Mouse (Mus musculus) lung, embryonic 16.5 days (tissue): ENCODE measurements at regions not wholly inside any gene's neighbourhood (a gene's known extent, or its start where the extent isn't known, plus 50 kb on each side); places are given as distances from the start of the nearest gene placed in this dataset.

Experiments used
- ATAC-seq: fragments of 200-750 bp; cut with Nextera tagmentation; 2 replicates; pipeline ENCODE4 v1.8.0; 2017; ENCODE audit warnings: low read depth, mild to moderate bottlenecking, moderate library complexity
- H3K27ac ChIP-seq: fragments of 300-500 bp; sonication (generic); 2 replicates; pipeline ENCODE4 v1.5.1; 2014; ENCODE audit warnings: mild to moderate bottlenecking, control low read depth, low read length
- H3K27me3 ChIP-seq: fragments of 300-500 bp; sonication (generic); 2 replicates; pipeline ENCODE4 v1.6.1; 2014; ENCODE audit warnings: low read depth, low read length, mixed read lengths; ENCODE audit not compliant: control insufficient read depth, insufficient read depth
- H3K36me3 ChIP-seq: fragments of 300-500 bp; sonication (generic); 2 replicates; pipeline ENCODE4 v1.6.1; 2014; ENCODE audit warnings: low read length; ENCODE audit not compliant: control insufficient read depth, insufficient read depth
- H3K4me1 ChIP-seq: fragments of 300-500 bp; sonication (generic); replicated peaks from 2 replicates; pipeline ENCODE4 v1.6.1; 2014; ENCODE audit warnings: low read length, mixed read lengths; ENCODE audit not compliant: control insufficient read depth, insufficient read depth
- H3K4me2 ChIP-seq: fragments of 300-500 bp; sonication (generic); 2 replicates; pipeline ENCODE4 v1.6.1; 2014; ENCODE audit warnings: low read depth, low read length, control low read depth
- H3K4me3 ChIP-seq: fragments of 300-500 bp; sonication (generic); 2 replicates; pipeline ENCODE4 v1.5.1; 2014; ENCODE audit warnings: mild to moderate bottlenecking, low read length, control low read depth
- H3K9ac ChIP-seq: fragments of 300-500 bp; sonication (generic); 2 replicates; pipeline ENCODE4 v1.6.1; 2014; ENCODE audit warnings: low read length, control low read depth
- H3K9me3 ChIP-seq: fragments of 300-500 bp; sonication (generic); 2 replicates; pipeline ENCODE4 v1.6.1; 2016; ENCODE audit warnings: low read length; ENCODE audit not compliant: control insufficient read depth
- WGBS: fragments of 180-500 bp; shearing (Covaris S2); extraction: QIAGEN DNeasy Blood & Tissue Kit; methylation state at CpG from one replicate; pipeline ENCODE4 v1.1.7; 2014; 5-methylcytosine and 5-hydroxymethylcytosine counted together

DNA sequence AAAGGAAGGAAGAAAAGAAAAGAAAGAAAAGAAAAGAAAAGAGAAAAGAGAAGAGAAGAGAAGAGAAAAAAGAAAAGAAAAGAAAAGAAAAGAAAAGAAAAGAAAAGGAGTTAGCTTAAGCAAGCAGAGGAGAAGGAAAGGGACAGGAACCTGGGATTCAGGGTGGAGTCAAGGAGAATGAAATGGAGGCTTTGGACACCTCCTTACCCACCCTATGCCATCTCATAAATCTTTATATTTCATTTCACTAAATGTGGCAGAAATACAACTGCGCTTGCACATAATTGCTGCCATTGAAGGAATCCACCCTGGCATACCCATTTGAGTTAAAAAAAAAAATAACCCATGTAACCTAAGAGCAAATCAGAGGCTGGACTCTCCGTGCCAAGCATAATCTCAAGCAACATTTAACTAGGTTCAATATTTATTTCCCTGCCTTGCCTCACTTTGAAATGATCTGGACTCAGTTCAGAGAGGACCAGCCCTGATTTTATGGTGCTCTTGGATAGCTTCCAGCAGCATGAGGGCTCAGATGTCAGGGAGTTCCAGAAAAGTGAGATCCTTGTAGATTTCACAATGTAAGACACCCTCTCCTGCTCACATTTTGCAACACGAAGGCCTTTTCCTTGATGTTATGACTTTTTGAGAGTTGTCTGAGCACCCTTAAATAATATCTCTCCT lies 456.2 kb downstream of the Pik3r1 start:
- Histone ChIP-seq H3K36me3 (no peaks in the 10 kb centered on the region), H3K4me1 (peaks cover 2% of the 10 kb centered on the region; the same call in 1 of the 2 replicates), H3K27ac (no peak overlapping the region), H3K4me2 (no peak overlapping the region), H3K9me3 (no peaks in the 10 kb centered on the region), H3K27me3 (peaks cover 21% of the 10 kb centered on the region), H3K9ac (no peak overlapping the region), H3K4me3 (no peak overlapping the region)
- peak; percentile 89 for ATAC-seq
- 35% methylated on average over 3 of the region's 3 CpGs for WGBS

DNA sequence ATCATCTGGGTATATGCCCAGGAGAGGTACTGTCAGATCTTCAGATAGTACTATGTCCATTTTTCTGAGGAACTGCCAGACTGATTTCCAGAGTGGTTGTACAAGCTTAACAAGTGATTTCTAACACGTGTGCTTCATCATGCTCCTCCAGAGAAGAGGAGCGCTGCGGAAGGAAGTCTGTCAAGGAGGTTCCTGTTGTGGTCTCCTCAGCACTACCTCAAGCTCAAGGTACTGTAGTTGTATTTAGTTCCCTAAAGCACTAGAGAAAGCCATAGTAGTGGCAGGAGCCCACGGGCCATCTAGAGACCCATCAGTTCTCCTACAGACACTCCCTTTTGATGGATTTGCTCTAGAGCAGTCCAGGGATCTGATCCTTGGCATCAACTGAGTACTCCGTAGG lies 459.3 kb downstream of the Pik3r1 start:
- Histone ChIP-seq H3K27me3 (peaks cover 17% of the 10 kb centered on the region), H3K4me2 (no peak overlapping the region), H3K4me3 (no peak overlapping the region), H3K4me1 (peaks cover 2% of the 10 kb centered on the region; the same call in 1 of the 2 replicates), H3K36me3 (no peaks in the 10 kb centered on the region), H3K9me3 (no peaks in the 10 kb centered on the region), H3K9ac (no peak overlapping the region), H3K27ac (no peak overlapping the region)
- no peak for ATAC-seq
- 84% methylated on average over 5 of the region's 5 CpGs for WGBS

DNA sequence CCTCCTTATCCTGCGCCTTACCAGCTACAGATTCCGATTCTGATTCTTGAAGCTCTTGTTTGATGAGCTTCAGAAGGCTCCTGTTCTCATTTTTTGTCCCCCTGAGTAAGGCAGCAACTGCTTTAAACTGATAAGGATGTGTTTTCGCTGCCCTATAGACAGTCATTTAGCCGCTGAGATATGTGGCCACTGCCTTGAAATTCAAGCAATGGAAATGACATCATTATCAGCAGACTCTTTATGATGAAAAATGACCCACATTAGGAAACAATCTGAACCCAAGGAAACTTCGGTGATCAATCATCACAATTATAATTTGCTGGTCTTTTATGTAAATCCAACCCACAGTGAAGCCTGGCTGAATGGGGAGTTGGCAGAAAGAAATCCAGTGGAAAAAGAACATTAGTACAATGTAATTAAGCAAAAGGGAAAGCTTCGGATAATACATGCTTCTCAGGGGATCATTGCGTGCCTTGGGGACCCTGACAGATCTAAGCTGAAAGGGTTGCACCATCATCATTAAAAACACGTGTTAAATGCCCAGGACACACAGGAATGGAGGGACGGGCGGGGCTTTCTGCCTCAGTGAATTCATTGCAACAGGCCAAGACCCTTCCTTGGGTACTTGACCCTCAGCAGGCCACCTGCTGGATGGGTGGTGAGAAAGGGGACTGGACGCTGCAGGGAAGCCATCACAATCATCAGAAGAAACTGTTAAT lies 462.2 kb downstream of the Pik3r1 start:
- no peaks in the 10 kb centered on the region for H3K9me3 ChIP-seq
- H3K4me1 ChIP-seq = no peaks in the 10 kb centered on the region; the same call in 1 of the 2 replicates
- H3K27ac ChIP-seq = no peak overlapping the region
- H3K4me3 ChIP-seq = no peak overlapping the region
- 67% methylated on average over 11 of the region's 11 CpGs for WGBS
- H3K4me2 ChIP-seq = no peak overlapping the region
- no peak for ATAC-seq
- no peak overlapping the region for H3K9ac ChIP-seq
- H3K36me3 ChIP-seq = no peaks in the 10 kb centered on the region
- H3K27me3 ChIP-seq = peaks cover 17% of the 10 kb centered on the region

DNA sequence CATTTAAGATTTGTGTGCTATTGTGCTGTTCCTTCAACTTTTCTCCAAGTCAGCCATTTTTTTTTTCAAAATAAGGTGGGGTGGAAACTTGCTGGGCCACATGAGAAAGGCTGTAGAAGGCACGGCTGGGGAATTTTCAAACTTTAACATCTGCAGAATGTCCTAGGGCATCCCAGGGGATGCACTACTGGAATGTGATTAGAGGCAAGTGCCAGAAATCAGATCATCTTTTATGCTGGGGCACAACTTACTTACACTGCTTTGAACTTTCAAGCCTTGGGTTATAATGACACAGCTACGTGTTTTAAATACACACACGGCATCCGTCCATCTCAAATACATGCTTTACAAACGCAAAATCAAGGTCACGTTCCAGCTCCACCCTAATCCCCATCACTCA lies 463.0 kb downstream of the Pik3r1 start:
- WGBS = 50% methylated on average over 6 of the region's 6 CpGs
- H3K9me3 ChIP-seq = no peaks in the 10 kb centered on the region
- ATAC-seq = no peak

DNA sequence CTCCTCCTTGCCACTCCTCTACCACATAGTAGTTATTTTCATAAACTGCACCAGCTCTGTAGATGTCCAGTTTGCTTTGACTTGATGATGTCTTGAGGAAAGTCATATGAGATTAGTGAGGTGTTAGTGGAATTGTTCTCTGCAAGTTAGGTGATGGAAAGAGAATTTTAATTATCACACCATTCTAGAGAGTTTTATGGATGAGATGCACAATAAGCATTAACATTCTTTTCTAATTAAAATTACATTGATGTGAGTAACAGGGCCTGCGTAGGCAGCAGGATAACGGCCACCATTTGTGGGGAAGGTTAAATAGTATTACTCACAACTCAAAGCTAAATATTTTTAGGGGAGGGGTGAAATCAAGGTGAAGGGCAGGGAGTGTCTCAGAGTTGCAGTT lies 466.7 kb downstream of the Pik3r1 start:
- H3K36me3 ChIP-seq = no peaks in the 10 kb centered on the region
- H3K4me1 ChIP-seq = no peaks in the 10 kb centered on the region; the same call in 1 of the 2 replicates
- no peak overlapping the region for H3K9ac ChIP-seq
- no peaks in the 10 kb centered on the region; the same call in 1 of the 2 replicates for H3K27me3 ChIP-seq
- 68% methylated on average over 2 of the region's 2 CpGs for WGBS
- H3K9me3 ChIP-seq = no peaks in the 10 kb centered on the region
- H3K4me2 ChIP-seq = no peak overlapping the region
- H3K27ac ChIP-seq = no peak overlapping the region
- H3K4me3 ChIP-seq = no peak overlapping the region
- ATAC-seq = no peak

More for the DNA sequence above, 463.0 kb downstream of the Pik3r1 start:
- Histone ChIP-seq H3K9ac (no peak overlapping the region), H3K4me2 (no peak overlapping the region), H3K27ac (no peak overlapping the region), H3K4me3 (no peak overlapping the region), H3K4me1 (no peaks in the 10 kb centered on the region; the same call in 1 of the 2 replicates), H3K36me3 (no peaks in the 10 kb centered on the region), H3K27me3 (peaks cover 14% of the 10 kb centered on the region)

DNA sequence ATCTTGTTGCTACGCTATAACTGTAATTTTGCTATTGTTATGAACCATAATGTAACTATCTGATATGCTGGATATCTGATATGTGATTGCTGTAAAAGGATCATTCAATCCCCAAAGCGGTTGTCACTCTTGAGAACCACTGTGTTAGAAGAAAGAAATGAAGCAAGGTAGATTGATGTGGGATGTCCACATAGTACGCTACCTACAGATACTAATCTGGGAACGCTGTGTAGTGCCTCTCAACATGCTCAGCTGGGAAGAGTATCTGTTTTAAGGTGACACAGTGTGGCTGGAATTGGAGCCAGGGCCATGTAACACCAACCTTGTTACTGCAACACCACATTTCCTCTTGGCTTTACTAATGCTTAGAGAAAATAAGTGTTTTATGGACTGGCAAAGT lies 456.2 kb upstream of the Slc30a5 start:
- ATAC-seq = no peak
- no peak overlapping the region for H3K27ac ChIP-seq
- no peak overlapping the region for H3K4me3 ChIP-seq
- no peaks in the 10 kb centered on the region for H3K9me3 ChIP-seq
- H3K36me3 ChIP-seq = no peaks in the 10 kb centered on the region
- WGBS = 83% methylated on average over 4 of the region's 4 CpGs
- H3K27me3 ChIP-seq = no peaks in the 10 kb centered on the region
- H3K9ac ChIP-seq = no peak overlapping the region
- no peaks in the 10 kb centered on the region for H3K4me1 ChIP-seq
- no peak overlapping the region for H3K4me2 ChIP-seq

DNA sequence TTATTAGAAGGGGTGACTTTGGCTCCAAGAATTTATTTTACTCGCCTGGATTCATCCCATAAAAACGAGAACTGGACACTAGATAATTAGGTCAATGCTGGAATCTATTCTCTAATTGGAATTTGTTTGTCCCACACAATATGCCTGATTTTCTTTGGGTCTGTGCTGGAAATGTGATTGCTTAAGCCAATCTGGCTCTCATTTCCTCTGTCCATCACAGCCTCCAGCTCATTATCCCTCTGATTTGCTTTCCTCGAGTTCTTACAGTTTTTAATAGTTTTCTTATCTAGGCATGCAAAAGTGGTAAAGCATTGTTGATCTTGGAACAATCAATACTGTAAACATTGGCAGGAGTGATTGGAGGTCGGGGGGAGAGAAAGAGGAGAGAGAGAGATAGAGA lies 453.9 kb upstream of the Slc30a5 start:
- 40% methylated on average over 4 of the region's 4 CpGs for WGBS
- no peak overlapping the region for H3K27ac ChIP-seq
- no peak overlapping the region for H3K9ac ChIP-seq
- H3K36me3 ChIP-seq = no peaks in the 10 kb centered on the region
- no peaks in the 10 kb centered on the region for H3K27me3 ChIP-seq
- no peaks in the 10 kb centered on the region for H3K9me3 ChIP-seq
- H3K4me3 ChIP-seq = no peak overlapping the region
- no peaks in the 10 kb centered on the region for H3K4me1 ChIP-seq
- no peak for ATAC-seq
- no peak overlapping the region for H3K4me2 ChIP-seq

DNA sequence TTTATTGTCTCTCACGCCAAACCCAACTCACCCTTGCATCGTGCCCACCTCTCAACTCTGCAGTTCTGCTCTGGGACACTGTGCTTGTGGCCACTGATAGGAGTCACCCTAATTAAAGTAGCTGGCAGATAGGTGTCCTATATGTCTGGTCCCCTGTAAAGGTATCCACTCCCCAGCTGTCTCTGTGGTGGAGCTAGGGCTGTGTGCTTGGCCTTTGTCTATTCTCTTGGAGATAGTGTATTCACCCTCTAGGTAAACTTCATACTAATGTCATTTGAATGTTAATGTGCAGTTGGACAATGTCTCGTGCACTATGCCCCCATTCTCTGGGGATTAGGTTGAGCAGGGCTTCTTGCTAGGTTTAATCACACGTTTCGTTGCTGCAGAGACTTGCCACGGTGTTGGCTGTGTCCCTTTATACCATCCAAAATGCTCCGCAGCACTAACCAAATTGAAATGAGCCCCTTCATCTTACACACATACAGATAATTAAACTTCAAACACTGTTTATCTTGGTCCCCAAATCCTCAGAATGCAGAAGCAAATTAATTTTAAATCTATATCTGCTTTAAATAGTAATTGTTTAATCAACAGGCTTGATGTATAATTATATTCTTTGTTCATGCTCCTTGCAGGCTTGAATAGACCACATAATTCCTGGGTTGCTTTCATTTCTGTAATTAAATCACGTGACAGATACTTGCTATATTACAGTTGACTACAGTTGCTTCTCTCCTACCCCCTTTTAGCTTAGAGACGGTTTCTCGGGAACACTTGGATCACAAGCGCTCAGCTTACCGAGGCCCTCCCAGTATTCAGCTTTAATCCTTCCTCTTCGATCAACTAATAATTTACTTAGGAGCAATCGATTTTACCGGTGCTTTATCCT lies 453.0 kb upstream of the Slc30a5 start:
- Histone ChIP-seq H3K36me3 (no peaks in the 10 kb centered on the region), H3K9ac (no peak overlapping the region), H3K9me3 (no peaks in the 10 kb centered on the region), H3K4me1 (no peaks in the 10 kb centered on the region), H3K4me2 (no peak overlapping the region), H3K27ac (no peak overlapping the region), H3K27me3 (no peaks in the 10 kb centered on the region), H3K4me3 (no peak overlapping the region)
- ATAC-seq = no peak
- WGBS = 71% methylated on average over 15 of the region's 15 CpGs

DNA sequence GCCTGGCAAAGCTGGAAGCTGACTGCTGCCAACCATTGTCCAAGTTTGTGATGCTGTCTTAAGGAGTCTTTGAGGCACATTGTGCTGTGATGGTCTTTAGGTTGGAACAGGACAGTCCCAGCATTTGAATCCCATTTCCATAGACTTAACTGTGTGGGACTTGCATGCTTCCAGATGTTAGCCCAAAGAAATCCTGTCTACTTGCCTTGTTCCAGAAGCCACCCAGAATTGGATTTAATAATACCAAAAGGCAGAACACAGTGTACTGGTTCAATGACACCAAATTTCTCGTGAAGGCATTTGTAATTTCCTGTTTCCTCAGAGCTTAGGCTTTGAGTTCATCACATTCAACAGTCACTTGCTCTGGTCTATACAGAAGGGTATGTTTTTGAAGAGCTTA lies 444.9 kb upstream of the Slc30a5 start:
- Histone ChIP-seq H3K27ac (no peak overlapping the region), H3K4me2 (no peak overlapping the region), H3K4me1 (no peaks in the 10 kb centered on the region), H3K4me3 (no peak overlapping the region), H3K9me3 (no peaks in the 10 kb centered on the region), H3K27me3 (no peaks in the 10 kb centered on the region), H3K36me3 (no peaks in the 10 kb centered on the region), H3K9ac (no peak overlapping the region)
- WGBS = 61% methylated on average over 1 of the region's 1 CpGs
- ATAC-seq = no peak
